Mouse (Mus musculus) right cerebral cortex, postnatal 10 days (tissue): Measurements from ENCODE around the gene Apom.

Experiments used
- DNase-seq, 2 experiments: peaks; one replicate each; pipeline ENCODE4 v3.0.0; 2021; ENCODE audit warnings: low spot score in 2 of 2

Apom gene

GRCm38 (mm10) chr17:35096597-35096996, 35.3 kb downstream of the Apom start:
- DNase-seq: no peak

- DNase-seq: no peak
These were observed 37.1 kb downstream of the Apom start for GRCm38 (mm10) chr17:35094475-35095365.

- DNase-seq: no peak
These were observed 39.2 kb downstream of the Apom start for GRCm38 (mm10) chr17:35092403-35093198.

GRCm38 (mm10) chr17:35090166-35090932, 41.5 kb downstream of the Apom start:
- no peak for DNase-seq

GRCm38 (mm10) chr17:35088825-35089644, 42.8 kb downstream of the Apom start, which contains the start of gene Abhd16a:
TSS of gene Abhd16a (plus strand) at chr17:35089263.
- peak; percentile 96 for DNase-seq

- no peak for DNase-seq
These were observed 43.7 kb downstream of the Apom start for GRCm38 (mm10) chr17:35088151-35088550.

GRCm38 (mm10) chr17:35085208-35085865, 46.5 kb downstream of the Apom start, which contains the start of gene Ly6g6f:
TSS of gene Ly6g6f (minus strand) at chr17:35085610.
- no peak for DNase-seq

GRCm38 (mm10) chr17:35083929-35084497, 47.8 kb downstream of the Apom start:
- no peak for DNase-seq

GRCm38 (mm10) chr17:35082841-35083576, 48.8 kb downstream of the Apom start:
- DNase-seq: no peak

- DNase-seq: no peak
These were observed 51.1 kb downstream of the Apom start for GRCm38 (mm10) chr17:35080710-35081109.

GRCm38 (mm10) chr17:35080248-35080647, 51.6 kb downstream of the Apom start:
- DNase-seq: no peak

GRCm38 (mm10) chr17:35079778-35080177, 52.1 kb downstream of the Apom start:
- no peak for DNase-seq
